Comparison of ENCODE assay signal across 15 mouse cellular contexts in genomic region chr10:93876772-93877171, GRCm38 (mm10). TPM values are rescaled to one million over a fixed set of nuclear protein-coding genes. Genes with fewer than 3 reads are reported as not detected.
"Had no signal": no experiment of that assay in that cellular context is flagged by ENCODE, and none has a peak within 500 bp of the region (broad histone marks: within the 10 kb centered on the region; RNA-seq: fewer than 3 reads in every experiment).

No protein-coding gene starts in this region.

- DNase-seq: kidney, adult 18-20 months; kidney, adult 9 months; kidney, postnatal 14 days; kidney, postnatal 4 days; left cerebral cortex, postnatal 4 days; liver, postnatal 0 days; lung, embryonic 14.5 days; retina, postnatal 1 day; right cerebral cortex, postnatal 25 days; spleen, adult 18-20 months had no signal

- ATAC-seq: intestine, embryonic 16.5 days; liver, postnatal 0 days; lung, postnatal 0 days; midbrain, embryonic 16.5 days had no signal

RNA-seq across cellular contexts. Expression of gene Usp44, which starts 45.4 kb away (rescaled TPM):
- polyA plus RNA-seq: macrophage; urinary bladder, adult 2 months had no signal
